Mouse (Mus musculus) limb, embryonic 15.5 days (tissue): Measurements from ENCODE around the gene Nipa2. TPM values are rescaled to one million over a fixed set of nuclear protein-coding genes. Genes with fewer than 3 reads are reported as not detected.

ENCODE experiments used
- polyA plus RNA-seq: library from polyadenylated mRNA; unstranded; fragments of >200 nt; fragmentation: Nextera tagmentation; extraction: Ambion mirVana; gene quantifications from 2 replicates; pipeline ENCODE4 v1.2.1, GENCODE M21; 2015

Gene Nipa2
- polyA plus RNA-seq, 1 experiment from 2014 or later, result 38.2 TPM

Other genes with a start within 250 kb of the Nipa2 start
- 0.65 and 0.70 TPM in 2 replicates for gene Siglech, start 194.3 kb downstream of the Nipa2 start, polyA plus RNA-seq
- gene Tubgcp5, start 168.3 kb downstream of the Nipa2 start, polyA plus RNA-seq, result 29.2 and 31.8 TPM in 2 replicates
- 115 and 118 TPM in 2 replicates for gene Cyfip1, start 120.7 kb downstream of the Nipa2 start, polyA plus RNA-seq
- gene Nipa1, start 57.5 kb upstream of the Nipa2 start, polyA plus RNA-seq, result 8.4 and 9.2 TPM in 2 replicates
- 22.9 and 23.1 TPM in 2 replicates for gene Herc2, start 87.7 kb upstream of the Nipa2 start, polyA plus RNA-seq